Mouse (Mus musculus): ENCODE data around the gene Fam240b.

GRCm38 (mm10) chr13:64514247-64514646 is 16.7 kb upstream of the Fam240b start:
- TF ChIP-seq RCOR1 (IDR thresholded peaks at IDR 0.05; ENCODE audit: low read depth, low read length) (no peak), POLR2A (IDR thresholded peaks at IDR 0.05; ENCODE audit: control insufficient read depth in 1 of 2, insufficient read depth in 1 of 2, low read depth in 1 of 2, low read length in 2 of 2, poor library complexity in 1 of 2) (no peak), TAL1 (IDR thresholded peaks at IDR 0.05; ENCODE audit: low read length) (no peak), CHD2 (IDR thresholded peaks at IDR 0.05; ENCODE audit: low read length) (no peak), JUND (IDR thresholded peaks at IDR 0.05; ENCODE audit: low read depth, low read length) (no peak), GATA1 (IDR thresholded peaks at IDR 0.05; ENCODE audit: low read depth, low read length) (no peak), CTCF (IDR thresholded peaks at IDR 0.05 in 2 of 3, conservative IDR thresholded peaks at IDR 0.05 in 1 of 3; ENCODE audit: control insufficient read depth in 1 of 3, insufficient read depth in 1 of 3, low read depth in 2 of 3, low read length in 3 of 3, poor library complexity in 1 of 3, severe bottlenecking in 1 of 3) (no peak)

Measured in MEL (cell line).